Mouse (Mus musculus) right cerebral cortex, adult 2 months (tissue): Measurements from ENCODE around the gene Syt1.

Experiments
- DNase-seq, 2 experiments: peaks; one replicate each; pipeline ENCODE4 v3.0.0; 2021 to 2022; ENCODE audit warnings: low spot score in 2 of 2

Gene Syt1

GRCm38 (mm10) chr10:108450401-108450800, 560.4 kb downstream of the Syt1 start:
- DNase-seq, result no peak

GRCm38 (mm10) chr10:108448421-108448820, 562.4 kb downstream of the Syt1 start:
- DNase-seq, result no peak
